Mouse (Mus musculus) neural tube, postnatal 0 days (tissue): ENCODE results near the gene Myh9. TPM values are rescaled to one million over a fixed set of nuclear protein-coding genes. Genes with fewer than 3 reads are reported as not detected.

Experiments
- polyA plus RNA-seq: library from polyadenylated mRNA; unstranded; fragments of >200 nt; fragmentation: Nextera tagmentation; extraction: Ambion mirVana; gene quantifications from 2 replicates; pipeline ENCODE4 v1.2.1, GENCODE M21; 2015

The Myh9 gene
- polyA plus RNA-seq, result 7.9 and 8.1 TPM in 2 replicates

DNA sequence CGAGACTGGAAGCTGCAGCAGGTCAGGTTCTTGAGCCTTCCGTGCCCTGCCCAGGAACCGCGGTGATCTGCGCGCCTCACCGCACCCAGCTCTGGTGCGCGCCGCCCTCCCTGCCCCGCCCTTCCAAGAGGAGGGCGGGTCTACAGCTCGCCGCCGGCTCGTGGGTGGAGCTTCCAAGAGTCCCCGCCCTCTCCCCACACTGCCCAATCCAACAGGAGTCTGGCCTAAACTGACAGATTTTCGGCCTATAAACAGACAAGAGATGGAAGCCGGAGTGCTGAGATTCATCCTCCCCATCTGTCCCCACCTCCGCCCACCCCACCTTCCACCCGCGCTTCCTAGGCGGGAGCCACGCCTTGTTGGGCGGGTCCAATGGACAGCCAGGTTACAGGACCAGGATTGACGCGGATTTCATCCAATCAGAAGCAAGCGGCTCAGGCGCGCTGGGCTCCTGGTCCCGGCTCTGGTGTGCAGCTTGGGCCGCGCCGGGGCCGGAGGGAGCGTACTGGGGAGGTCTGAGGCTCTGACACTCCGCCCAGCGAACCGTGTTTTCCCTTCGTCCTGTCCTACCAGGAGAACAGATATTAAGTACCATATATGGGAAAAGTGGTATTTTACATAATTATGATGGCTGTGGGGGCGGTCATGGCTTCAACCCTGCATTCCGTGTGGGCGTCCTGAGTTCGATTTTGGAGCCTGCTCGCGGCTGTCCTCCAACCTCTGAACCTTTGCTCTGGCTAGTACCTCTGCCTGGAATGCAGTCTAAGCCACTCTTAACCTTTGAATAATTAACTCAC, at the start of gene Myh9:
TSS of gene Myh9 (minus strand) at position 129 of the 797 bp plus-strand sequence.

GRCm38 (mm10) chr15:77756848-77757247, 85.1 kb downstream of the Myh9 start, which contains the start of gene Apol8:
TSS of gene Apol8 (minus strand) at chr15:77757003.

GRCm38 (mm10) chr15:77728739-77729138, 113.2 kb downstream of the Myh9 start, which contains the start of gene Apol9b:
TSS of gene Apol9b (plus strand) at chr15:77729039.

Other genes starting within 250 kb of the Myh9 start
- gene Apol10b, start 246.1 kb downstream of the Myh9 start, polyA plus RNA-seq, result 0.08 and 0.09 TPM in 2 replicates
- not detected in 2 replicates for gene Gm36245, start 242.9 kb downstream of the Myh9 start, polyA plus RNA-seq
- not detected in 2 replicates for gene Apol11b, start 198.9 kb downstream of the Myh9 start, polyA plus RNA-seq
- not detected in 2 replicates for gene Apol7e, start 143.3 kb downstream of the Myh9 start, polyA plus RNA-seq
- gene Apol9b, start 113.1 kb downstream of the Myh9 start, polyA plus RNA-seq, result 0.81 TPM in 1 of 2 replicates, not detected in the other
- gene Apol8, start 85.2 kb downstream of the Myh9 start, polyA plus RNA-seq, result 0.23 and 0.38 TPM in 2 replicates
- gene Txn2, start 86.8 kb upstream of the Myh9 start, polyA plus RNA-seq, result 197 and 207 TPM in 2 replicates
- gene Foxred2, start 114.5 kb upstream of the Myh9 start, polyA plus RNA-seq, result 7.9 and 9.4 TPM in 2 replicates
- gene Eif3d, start 128.6 kb upstream of the Myh9 start, polyA plus RNA-seq, result 131 and 143 TPM in 2 replicates